Mouse (Mus musculus): ENCODE results near the gene Dhx9.

- no peak for TF ChIP-seq POLR2A (IDR thresholded peaks at IDR 0.05; ENCODE audit: insufficient read length, low read depth)
- TF ChIP-seq MYOG (IDR thresholded peaks at IDR 0.05; ENCODE audit: control insufficient read depth in 1 of 3, insufficient read depth in 1 of 3, insufficient read length in 2 of 3, low read depth in 2 of 3): no peak
- no peak for TF ChIP-seq MAX (IDR thresholded peaks at IDR 0.05; ENCODE audit: low read depth)
- TF ChIP-seq TCF12 (IDR thresholded peaks at IDR 0.05; ENCODE audit: insufficient read depth, poor library complexity, severe bottlenecking): no peak
- no peak for TF ChIP-seq E2F4 (IDR thresholded peaks at IDR 0.05; ENCODE audit: insufficient read depth)
- no peak for TF ChIP-seq CEBPB (IDR thresholded peaks at IDR 0.05; ENCODE audit: insufficient read depth, poor library complexity, severe bottlenecking)
- TF ChIP-seq MYOD1 (IDR thresholded peaks at IDR 0.05; ENCODE audit: control insufficient read depth in 1 of 3, insufficient read length in 2 of 3, low read depth in 2 of 3): no peak
- no peak for TF ChIP-seq SRF (IDR thresholded peaks at IDR 0.05; ENCODE audit: control insufficient read depth, insufficient read length, low read depth)
- TF ChIP-seq USF1 (IDR thresholded peaks at IDR 0.05; ENCODE audit: low read depth): no peak
- TF ChIP-seq POLR2AphosphoS2 (IDR thresholded peaks at IDR 0.05; ENCODE audit: insufficient read length, low read depth): no peak
- TF ChIP-seq REST (IDR thresholded peaks at IDR 0.05; ENCODE audit: insufficient read depth, insufficient read length): no peak
- TF ChIP-seq TCF3 (IDR thresholded peaks at IDR 0.05; ENCODE audit: insufficient read length, low read depth): no peak
Measured at GRCm38 (mm10) chr1:153496030-153496429, 8.6 kb upstream of the Dhx9 start.
